Mouse (Mus musculus) liver, adult 2 months (tissue): Measurements from ENCODE around the gene Sim1.

Experiments used
- CTCF ChIP-seq: fragments of 200-500 bp; IDR thresholded peaks from 2 replicates; pipeline ENCODE4 v1.5.1; 2011; ENCODE audit warnings: low read depth, low read length, control low read depth
- POLR2A ChIP-seq: fragments of 200-500 bp; IDR thresholded peaks from 2 replicates; pipeline ENCODE4 v1.6.1; 2011; ENCODE audit warnings: low read length, control low read depth; ENCODE audit not compliant: insufficient read depth; ENCODE audit errors: extremely low read depth

- TF ChIP-seq CTCF, result no peak
- TF ChIP-seq POLR2A, result no peak
These were observed 129.0 kb downstream of the Sim1 start for GRCm38 (mm10) chr10:51023308-51024279.
